Mouse (Mus musculus): ENCODE data around the gene Fance.

Fance gene

DNA sequence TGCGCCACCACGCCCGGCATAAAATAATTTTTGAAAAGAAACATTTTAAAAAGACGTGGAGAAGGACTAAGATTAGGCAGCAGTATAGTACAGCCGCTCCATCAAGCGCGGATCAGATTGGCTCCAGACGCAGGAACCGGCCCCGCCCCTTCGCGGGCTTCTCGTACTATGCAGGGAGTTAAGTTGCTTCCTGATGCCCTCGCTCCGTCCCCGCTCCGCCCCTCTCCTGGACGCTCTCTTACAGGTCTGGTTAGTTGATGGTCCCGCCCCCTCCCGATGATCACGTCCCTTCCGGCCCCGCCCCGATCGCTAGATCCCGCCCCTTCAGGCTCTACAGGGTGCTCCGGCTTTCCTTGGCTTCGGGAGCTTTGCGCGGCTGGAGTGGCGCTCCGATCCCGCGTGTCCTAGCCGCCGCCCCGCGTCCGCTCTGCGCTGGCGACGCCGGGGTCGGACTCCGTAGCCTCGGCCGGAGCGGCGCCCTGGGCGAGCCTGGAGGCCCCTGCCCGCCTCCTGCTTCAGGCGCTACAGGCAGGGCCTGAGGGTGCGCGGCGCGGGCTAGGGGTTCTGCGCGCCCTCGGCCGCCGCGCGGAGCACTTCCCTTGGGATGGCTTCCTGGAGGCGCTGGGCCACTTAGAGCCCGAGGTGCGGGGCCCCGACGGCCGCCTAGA is at the start of gene Fance:
Fance (plus strand) TSS at position 308 of the 668 bp plus-strand sequence.
- DNase-seq = peak; percentile 99

DNA sequence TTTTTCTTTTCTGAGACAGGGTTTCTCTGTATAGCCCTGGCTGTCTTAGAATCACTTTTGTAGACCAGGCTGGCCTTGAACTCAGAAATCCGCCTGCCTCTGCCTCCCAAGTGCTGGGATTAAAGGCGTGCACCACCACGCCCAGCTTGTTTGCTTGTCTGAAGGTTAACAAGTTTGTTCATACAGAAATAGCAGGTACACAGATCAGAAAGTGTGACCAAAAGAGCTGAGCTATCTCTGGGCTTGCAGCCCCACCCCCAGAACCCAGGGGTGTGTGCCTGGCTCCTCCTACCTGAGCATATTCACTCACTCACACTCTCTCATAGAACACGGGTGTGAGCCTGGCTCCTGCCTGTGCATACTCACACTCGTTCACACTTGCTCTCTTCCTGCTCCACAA is 46.1 kb upstream of the Fance start:
- no peak for DNase-seq

DNA sequence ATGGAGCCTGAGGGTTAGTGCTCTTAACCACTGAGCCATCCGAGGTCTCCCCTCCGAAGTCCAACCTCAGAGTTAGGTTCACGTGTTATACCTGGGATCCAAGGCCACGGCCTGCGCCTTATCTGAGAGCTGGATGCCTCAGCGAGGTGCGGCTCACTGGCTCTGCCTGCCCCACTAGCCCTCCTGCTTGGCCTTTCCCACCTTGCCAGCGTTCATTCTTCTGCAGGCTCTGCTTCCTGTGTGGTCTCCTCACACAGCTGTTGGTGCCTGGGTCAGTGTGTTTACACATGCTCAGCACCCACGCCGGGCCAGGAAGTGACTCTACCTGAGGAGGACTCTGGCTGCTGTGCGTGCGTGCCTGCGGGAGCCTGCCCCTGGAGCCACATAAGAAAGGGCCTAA is 43.2 kb upstream of the Fance start:
- no peak for DNase-seq

DNA sequence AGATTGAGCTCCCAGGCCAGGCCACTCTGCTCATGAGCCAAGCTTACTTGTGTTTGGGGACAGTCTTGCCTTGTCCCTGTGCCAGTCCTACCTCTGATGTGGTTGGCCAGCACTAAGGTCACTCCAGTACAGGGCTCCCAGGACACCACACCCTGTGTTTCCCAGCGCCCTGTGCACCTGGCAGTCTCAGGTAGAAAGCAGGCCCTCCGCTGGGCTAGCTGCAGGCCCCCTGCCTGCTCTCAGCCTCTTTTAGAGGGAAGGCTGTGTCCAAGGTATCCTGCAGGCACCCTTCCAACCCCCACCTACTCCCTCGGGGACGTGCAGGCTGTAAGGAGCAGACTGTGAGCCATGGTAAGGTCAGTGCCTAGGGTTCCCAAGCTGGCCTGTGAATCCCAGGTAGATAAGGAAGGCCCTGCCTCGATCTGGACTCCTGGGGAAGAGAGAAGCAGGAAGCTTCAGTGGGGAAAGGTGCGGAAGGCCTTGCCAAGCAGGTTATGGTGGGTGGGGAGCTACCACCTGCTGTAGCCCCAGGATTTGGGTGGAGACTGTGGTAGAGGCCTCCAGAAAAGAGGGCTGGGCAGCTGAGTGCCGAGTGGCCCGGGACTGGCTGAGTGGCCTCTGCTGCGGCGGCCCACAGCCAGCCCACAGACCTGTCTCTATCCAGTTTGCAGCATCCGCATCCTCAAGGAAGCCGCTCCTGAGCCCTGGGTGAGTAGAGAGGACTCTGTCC is 41.6 kb upstream of the Fance start:
- DNase-seq = no peak

DNA sequence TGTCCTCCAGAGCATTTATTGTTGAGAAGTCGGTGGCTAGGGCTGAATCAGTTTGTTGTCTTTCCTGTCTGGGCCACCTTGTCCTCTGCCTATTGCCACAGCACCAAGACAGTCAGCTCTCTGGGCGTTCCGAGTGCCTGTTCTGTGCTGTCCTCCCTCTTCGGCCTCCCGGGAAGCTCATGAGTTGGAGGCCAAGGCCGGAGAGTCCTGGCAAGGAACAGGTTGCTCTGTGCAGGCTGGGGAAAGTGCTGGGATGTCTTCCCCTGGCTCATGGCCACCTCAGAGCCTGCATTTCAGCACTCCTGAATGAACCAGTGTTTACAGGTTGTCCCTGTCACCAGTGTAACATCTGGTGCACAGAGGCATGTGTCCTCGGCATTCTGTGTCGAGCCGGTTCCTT is 41.0 kb upstream of the Fance start:
- DNase-seq = no peak

- DNase-seq = no peak
Measured at GRCm38 (mm10) chr17:28272837-28273236, 40.5 kb upstream of the Fance start.

GRCm38 (mm10) chr17:28274739-28275138 is 38.6 kb upstream of the Fance start:
- no peak for DNase-seq

DNA sequence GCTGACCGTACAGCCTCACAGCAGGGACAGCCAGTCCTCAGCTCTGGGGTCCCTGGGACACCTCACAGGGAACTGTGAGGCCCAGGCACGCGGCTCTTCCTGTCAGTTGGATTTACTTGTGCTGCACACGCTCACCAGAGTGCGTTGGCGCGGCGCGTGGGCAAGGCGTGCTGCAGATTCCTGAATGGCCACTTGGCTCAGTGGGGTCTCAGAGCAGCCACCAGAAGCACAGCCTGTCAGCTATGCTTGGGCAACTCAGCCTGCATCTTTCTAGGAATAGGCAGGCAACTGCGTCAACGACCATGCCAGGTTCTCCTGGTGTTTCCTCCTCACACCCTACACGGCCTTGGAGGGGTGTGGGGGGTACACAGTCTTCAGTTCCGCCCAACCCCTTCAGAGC is 36.1 kb upstream of the Fance start:
- DNase-seq = no peak

DNA sequence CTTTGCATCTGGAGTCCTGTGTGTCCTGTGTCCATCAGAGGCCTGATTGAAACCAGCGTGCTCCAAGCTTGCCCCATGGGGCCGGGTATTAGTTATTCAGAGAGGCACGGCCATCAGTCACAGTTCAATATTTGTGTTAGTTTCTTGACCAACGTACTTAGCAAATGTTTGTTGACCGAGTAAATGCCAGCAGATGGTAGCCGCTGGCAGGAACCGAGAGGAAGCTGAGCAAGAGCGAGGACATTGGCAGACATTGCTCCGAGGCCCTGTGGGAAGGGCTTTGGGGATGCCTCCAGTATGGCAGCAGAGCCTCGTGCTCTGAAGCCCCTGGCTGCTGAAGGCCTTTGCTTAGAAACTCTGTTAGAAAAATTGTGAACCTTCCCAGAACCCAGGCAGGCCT is 35.6 kb upstream of the Fance start:
- DNase-seq = no peak

- DNase-seq = no peak
Measured at GRCm38 (mm10) chr17:28278156-28278555, 35.2 kb upstream of the Fance start.

DNA sequence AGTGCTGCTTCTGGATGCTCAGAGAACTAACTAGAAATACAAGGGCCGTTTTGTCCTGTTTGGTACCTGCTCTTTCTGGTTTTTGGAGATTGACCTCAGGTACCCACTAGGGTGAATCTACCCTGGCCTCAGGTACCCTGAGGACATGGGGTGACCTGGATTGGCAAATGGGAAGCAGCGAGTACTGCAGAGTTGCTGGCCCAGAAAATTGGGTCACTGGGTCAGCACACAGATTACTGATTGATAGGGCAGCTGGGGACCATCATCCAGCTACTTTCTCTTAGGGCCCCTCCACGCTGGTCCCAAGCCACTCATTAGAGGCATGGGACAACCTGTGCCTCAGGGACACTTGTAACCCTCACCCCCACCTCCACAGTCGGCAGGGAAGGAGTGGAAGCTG is 34.1 kb upstream of the Fance start:
- no peak for DNase-seq

- DNase-seq = peak; percentile 74
Measured at GRCm38 (mm10) chr17:28279780-28280422, 33.4 kb upstream of the Fance start.

DNA sequence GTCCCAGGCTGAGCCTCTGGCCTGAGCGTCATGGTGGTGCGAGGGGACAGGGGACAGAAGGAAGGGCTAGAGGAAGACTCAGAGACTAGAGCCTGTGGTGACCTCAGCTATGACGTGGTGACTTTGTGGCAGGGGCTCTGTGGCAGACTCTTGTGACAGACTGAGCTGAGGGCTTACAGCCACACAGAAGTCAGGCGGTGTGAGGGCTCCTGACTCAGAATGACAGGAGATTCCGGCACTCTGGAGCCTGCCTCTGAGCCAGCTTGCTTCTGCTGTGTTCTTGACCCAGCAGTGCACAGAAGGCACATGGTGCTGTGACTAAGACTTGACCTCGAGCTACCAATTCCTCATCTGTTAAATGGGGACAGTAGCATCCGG is 32.9 kb upstream of the Fance start:
- DNase-seq = no peak

DNA sequence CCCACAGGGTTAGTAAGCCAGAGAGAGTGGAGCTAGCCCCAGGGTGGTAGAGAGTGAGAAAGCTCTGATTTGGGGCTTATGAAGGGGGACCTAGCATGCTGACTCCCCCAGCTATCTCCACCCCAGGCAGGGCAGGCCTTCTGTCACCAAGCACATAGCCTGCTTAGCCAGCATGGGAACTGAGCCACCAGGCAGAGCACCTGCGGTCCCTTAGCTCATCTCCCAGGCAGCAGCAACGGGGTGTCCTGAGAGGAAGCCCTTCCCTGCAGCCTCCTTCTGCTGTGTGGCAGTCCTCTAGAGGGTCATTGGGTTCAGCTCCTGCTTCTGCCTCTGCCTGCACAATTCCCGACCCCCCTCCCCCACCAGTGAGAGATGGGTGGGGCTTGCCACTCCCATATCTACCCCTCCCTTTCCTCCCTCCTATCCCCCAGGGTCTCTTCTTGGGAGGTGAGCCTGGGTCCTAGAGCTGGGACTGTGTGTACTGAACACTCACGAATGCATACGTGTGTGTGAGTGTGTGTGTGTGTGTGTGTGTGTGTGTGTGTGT is 32.4 kb upstream of the Fance start:
- DNase-seq = no peak

DNA sequence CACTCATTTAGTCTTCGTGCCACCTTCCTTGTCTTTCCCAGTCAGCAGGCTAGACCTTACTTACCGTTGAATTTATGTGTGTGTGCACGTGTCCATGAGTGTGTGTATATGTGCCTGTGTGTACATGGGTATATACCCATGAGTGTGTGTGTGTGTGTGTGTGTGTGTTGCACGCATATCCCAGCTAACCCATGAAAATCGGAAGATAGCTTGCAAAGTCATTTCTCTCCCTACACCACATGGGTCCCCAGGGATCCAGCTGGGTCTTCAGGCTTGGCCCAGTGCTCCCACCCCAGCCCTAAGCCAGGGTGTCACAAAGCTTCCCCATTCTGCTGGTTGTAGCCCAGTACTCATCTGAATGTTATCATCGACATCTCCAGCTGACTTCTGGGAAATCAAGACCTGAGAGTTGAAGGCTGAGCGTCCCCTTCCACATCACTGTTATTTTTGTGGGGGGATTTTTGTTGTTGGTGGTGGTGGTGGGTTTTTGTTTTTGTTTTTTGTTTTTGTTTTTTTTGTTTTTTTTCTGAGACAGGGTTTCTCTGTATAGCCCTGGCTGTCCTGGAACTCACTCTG is 31.4 kb upstream of the Fance start:
- no peak for DNase-seq

DNA sequence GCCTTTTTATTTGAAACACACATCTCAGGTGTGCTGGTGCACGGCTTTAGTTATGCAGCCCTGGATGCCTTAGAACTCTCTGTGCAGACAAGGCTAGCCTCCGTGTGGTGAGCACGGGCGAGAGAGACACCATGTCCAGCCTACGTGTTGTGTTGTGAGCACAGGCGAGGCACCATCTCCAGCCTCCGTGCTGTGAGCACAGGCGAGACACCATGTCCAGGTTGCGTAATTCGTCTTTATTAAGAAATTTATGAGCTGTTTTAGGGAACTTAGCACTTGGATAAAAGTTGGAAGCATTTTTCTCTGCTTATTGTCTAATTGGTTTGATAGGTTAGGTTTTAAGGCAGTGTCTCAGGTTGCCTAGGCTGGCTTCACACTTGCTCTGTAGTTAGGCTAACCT is 30.1 kb upstream of the Fance start:
- no peak for DNase-seq

GRCm38 (mm10) chr17:28286133-28286532 is 27.2 kb upstream of the Fance start:
- DNase-seq = no peak

GRCm38 (mm10) chr17:28286964-28287363 is 26.4 kb upstream of the Fance start:
- DNase-seq = no peak

GRCm38 (mm10) chr17:28287578-28287977 is 25.7 kb upstream of the Fance start:
- DNase-seq = no peak

DNA sequence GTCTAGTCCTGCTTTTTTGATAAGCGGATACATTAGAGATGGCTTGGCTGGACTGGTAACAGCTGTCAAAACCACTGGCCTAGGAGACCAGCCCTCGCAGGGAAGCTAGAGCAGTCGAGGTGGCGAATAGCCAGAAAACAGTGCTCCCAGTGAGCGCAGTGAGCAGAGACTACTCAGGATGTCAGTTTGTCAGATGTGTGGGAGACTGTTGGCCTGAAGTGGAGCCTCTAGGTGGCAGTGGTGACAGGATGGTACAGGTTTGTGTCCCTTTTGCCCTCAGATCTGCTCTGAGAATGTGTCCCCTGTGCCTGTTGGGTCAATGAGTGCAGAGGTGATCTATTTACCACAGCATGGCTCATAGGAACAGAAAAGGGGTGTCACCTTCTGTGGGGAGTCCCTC is 25.3 kb upstream of the Fance start:
- DNase-seq = peak; percentile 50

DNA sequence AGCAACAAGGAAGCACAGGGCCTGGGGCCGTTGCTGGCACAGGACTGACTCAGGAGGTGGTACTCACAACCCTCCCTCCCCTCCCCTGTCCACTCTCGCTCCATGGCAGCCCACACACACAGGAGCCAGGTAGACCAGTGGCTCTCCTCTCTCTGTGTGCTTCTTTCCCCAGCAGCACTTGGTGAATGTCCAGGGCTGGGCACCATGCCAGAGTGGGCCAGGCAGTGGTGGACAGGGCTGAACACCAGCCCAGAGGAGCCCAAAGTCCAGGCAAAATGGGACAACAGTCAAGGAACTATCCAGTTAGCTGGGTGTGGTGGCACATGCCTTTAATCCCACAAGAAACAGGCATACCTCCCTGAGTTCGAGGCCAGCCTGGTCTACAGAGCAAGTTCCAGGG is 23.1 kb upstream of the Fance start:
- peak; percentile 81 for DNase-seq

DNA sequence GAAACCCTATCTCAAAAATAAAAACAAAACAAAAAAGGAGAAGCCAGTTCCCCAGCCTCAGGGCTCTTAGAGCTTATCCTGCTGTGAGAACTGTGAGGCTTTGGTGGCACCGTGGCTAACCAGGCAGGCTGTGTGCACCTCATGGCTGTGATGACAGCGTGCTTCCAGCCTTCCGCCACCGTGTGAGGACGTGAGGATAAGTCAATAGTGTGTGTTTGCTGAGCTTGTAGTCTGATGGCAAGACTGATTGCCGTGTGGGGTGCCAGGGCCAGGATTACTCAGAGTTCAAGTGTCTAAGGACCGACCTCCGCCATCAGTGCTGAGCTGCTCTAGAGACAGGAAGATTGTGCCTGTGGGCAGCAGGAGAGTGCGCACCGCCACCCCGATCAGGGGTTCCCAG is 22.6 kb upstream of the Fance start:
- DNase-seq = peak; percentile 38

DNA sequence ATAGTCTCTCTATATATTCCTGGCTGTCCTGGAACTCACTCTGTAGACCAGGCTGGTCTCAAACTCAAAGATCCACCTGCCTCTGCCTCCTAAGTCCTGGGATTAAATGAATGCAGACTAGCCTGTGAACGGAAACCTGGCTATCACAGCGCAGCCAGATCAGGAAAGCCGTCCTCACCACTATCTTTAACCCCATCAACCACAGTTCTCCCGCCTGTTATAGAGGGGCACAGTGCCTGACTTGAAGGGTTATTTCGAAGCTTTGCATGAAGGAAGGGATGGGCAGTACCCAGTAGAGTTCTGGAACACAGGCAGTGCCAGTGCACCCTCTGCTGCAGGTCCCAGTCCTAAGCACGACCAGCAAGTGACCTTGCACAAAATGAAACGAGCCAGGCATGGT is 22.0 kb upstream of the Fance start:
- DNase-seq = no peak

GRCm38 (mm10) chr17:28293716-28294115 is 19.6 kb upstream of the Fance start:
- no peak for DNase-seq
